Mouse (Mus musculus) c-Kit-negative CD71-positive TER-119-positive erythroid progenitor cells, embryonic 14.5 days (primary cell): ENCODE data around the gene Rhot2.

ENCODE experiments used
- DNase-seq: peaks from one replicate; pipeline ENCODE4 v3.0.0-alpha.2; 2013; ENCODE audit warnings: low read depth, low spot score

The Rhot2 gene

DNA sequence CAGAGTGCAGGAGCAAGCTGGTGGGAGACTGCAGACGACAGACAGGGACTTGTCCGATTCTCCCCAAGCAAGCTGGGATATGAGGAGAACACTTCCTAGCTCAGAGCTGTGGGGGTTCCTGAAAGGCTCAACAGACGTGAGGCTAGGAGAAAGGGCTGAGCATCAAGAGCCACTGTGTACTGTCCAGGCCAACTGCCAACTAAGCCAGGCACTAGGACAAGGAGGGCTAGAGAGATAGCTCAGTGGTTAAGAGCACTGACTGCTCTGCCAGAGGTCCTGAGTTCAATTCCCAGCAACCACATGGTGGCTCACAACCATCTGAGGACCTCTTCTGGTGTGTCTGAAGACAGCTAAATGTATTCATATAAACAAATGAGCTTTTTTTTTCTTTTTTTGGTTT, 2.1 kb downstream of the Rhot2 start:
- DNase-seq: no peak

GRCm38 (mm10) chr17:25841117-25841880, 3.4 kb downstream of the Rhot2 start, which contains the start of gene Gm20683:
TSS of gene Gm20683 (minus strand) at chr17:25841763.
- DNase-seq: no peak

GRCm38 (mm10) chr17:25840519-25840918, 4.1 kb downstream of the Rhot2 start:
- no peak for DNase-seq

GRCm38 (mm10) chr17:25839455-25840235, 5.0 kb downstream of the Rhot2 start:
- DNase-seq: no peak

- DNase-seq: no peak
These were observed 5.7 kb downstream of the Rhot2 start for GRCm38 (mm10) chr17:25838904-25839303.

DNA sequence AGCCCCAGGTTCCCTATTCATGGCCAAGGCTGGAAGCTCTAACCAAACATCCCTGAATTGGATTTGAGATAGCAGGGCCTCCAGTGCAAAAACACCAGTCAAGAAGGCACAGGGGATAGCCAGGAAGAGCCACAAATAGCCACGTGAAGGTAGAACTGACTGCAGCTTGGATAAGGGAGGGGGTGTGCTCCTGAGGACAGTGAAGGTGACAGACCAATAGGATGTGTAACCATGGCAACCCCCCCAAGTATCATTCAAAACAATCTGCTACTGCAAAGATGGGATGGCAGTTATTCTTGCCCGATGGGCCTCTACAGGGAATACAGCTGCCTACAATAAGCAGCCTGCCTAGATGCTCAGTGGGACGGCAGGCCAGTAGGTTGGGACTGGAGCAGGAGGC, 7.1 kb downstream of the Rhot2 start:
- DNase-seq: no peak

GRCm38 (mm10) chr17:25837076-25837410, 7.6 kb downstream of the Rhot2 start, which contains the start of gene Rhbdl1:
TSS of gene Rhbdl1 (minus strand) at chr17:25837295.
- DNase-seq: no peak

DNA sequence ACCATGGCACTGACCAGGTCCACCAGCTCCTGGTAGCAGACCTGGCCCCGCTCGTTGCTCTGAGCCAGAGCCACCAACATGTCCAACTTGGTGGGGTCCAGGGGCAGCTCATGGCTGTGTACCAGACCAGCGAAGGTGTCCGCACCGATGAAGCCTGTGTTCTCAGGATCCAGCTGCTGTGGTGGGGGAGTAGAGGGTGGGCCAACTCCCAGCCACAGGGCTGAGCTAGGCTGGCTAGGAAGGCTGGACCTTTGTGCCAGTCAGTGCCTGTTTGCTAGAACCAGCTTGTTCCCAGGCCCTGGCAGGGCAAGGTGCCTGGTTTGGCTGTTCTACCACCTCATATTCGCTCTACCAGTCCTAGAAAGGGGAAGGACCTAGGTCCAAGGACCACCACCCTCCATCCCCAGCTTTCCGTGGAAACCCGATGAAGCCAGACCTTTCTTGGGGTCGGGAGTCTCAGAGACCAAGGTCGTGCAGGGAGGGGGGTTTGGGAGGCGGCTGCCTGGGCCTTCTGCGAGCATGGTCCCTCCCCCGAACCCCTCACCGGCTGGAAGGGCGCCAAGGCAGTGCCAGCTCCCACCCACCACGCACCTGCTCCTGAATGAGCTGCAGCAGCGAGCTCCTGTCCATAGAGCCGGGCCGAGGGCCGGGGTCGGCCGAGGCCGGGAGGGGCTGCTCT, 8.1 kb downstream of the Rhot2 start:
- no peak for DNase-seq

- no peak for DNase-seq
These were observed 8.8 kb downstream of the Rhot2 start for GRCm38 (mm10) chr17:25835816-25836215.

DNA sequence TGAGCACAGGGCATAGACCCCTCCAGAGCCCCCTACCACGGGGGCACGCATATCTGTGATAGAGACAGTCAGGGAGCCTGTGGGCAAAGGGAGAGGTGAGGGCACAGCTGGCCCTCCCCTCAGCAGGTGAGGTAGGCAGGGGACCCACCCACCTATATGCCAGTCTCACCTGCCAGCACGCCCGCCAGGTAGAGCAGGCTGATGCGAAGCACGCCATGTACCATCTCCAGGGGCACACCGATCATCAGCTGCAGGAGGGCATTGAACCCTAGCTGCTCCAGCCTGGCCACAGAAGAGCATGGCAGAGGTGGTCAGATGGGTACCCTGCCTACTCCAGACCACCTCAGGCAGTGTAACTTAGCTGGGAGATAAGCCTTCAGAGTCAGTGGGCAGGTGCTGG, 9.3 kb downstream of the Rhot2 start:
- no peak for DNase-seq

DNA sequence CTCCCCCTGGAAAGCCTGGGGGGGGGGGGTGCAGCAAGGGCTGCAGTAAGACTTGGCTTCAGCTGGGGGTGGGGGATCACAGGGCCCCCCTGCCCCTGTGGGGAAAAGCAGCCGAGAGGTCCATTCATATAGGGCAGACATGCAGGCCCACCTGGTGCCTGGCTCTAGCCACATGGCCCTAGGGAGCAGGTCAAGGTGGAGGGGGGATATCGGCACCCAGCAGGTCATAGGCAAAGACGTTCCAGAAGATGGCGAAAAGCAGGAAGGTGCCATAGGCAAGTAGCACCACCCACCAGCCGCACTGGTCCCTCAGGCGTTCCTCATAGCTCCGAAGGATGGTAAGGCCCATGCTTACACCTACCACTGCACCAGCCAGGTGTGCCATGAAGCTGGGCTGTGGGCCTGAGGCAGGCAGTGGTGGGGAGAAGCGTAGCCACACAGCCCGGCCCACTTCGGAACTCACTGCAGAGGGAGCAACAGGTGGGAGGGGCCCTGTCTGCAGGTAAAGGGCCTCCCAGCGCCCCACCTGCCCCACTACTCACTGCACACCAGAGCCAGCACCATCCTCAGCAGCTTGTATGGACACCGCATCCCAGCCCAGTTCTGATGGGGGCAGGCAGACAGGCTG, 9.9 kb downstream of the Rhot2 start:
- DNase-seq: no peak

DNA sequence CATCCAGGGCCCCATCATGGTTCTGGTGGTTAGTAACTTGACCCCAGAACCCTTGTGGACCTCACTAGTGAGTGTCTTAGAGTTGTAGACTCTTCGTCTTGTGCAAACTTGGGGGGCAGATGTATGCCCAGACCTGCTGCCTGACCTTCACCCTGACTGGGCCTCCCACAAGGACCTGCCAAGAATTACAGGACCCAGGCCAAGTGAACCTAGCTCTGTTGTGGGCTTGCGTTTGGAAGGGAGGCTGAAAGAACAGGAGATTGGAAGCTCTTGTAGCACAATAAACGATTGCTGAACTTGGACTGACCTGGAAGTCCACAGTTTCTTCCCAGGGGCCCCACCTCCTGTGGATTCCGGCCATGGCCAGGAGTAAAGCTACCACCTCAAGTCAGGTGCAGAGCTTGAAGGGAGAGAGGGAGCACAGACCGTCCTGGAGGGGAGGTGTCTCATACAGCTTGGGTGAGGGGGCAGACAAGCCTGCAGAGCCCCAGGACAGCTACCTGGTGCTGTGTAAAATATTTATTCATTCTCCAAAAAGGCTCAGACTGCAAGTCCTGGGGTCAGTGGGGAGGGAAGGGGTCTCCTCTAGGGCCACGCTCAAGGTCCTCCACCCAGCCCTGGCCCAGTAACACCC, 10.6 kb downstream of the Rhot2 start:
- no peak for DNase-seq

- DNase-seq: peak; percentile 57
These were observed 11.4 kb downstream of the Rhot2 start, which contains the start of gene Stub1 for GRCm38 (mm10) chr17:25833291-25833663. TSS of gene Stub1 (minus strand) at chr17:25833404.

DNA sequence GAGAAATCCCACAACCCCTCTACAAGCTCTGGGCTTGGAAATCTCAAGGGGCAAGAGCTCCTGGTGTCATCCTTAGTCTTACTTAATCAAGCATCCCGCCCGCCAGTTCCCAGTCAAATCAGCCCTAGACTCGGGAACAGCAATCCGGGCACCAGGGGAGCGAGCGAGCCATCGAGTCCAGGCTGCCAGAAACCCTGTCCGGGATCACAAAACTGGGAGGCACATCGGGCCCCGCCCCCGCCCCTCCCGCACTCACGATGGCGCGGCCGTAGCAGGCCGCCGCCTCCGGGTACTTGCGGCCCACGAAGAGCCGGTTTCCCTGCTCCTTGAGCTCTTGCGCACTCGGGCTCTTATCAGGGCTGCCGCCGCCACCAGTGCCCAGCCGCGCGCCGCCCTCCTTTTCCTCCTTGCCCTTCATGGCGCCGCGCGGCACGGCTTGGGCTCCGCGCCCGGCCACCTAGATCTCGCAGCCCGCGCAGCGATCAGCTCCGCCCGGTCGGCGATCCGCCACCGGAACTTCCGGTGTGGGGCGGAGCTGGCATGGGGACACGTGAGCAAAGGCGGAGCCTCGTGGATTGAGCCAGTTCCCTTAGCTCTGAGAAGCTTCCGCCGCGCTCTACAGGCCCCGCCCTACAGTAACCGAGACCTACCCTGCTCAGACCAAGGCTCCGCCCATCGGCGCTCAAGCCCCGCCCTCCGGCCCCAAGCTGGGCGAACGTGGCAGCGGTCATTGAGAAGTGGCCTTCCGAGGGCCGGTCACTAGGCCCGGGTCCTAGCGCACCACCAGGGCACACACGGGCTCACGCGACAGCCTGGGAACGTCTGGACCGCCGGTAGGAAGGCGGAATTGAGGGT, 12.0 kb downstream of the Rhot2 start:
- DNase-seq: peak; percentile 98

DNA sequence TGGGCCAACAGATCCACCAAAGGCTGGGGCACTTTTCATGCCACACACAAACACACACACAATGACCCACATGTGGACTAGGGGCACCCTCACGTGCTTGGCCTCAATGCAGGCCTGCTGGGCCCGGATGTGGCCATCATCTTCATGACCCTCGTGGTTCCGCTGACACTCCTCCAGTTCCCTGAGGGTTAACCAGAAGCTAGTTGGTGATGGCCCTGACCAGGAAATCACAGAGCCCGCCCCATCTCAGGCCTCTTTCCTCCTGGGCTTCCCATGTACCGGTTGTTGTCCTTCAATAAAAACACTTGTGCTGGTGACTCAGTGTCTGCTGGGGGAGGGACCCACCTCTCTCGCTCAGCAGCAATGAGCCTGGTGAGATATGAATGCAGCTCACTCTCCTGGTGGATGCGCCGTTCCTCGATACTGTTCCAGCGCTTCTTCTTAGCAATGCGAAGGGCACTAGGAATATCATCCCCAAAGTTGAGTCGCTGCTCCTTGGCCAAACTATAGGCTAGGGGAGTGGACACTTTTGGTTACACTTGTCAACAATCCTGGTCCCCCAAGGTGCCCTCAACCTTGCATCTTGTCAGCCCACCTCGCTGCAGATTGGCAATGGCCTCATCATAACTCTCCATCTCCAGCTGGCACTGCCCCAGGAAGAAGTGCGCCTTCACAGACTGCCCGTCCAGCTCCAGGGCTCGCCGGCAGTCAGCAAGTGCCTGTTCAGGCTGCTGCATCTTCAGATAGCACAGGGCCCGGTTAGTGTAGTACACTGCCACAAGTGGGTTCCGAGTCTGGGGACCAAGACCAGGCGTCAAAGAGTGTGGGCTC, 13.0 kb downstream of the Rhot2 start:
- DNase-seq: no peak

- DNase-seq: no peak
These were observed 13.7 kb downstream of the Rhot2 start for GRCm38 (mm10) chr17:25830806-25831431.

DNA sequence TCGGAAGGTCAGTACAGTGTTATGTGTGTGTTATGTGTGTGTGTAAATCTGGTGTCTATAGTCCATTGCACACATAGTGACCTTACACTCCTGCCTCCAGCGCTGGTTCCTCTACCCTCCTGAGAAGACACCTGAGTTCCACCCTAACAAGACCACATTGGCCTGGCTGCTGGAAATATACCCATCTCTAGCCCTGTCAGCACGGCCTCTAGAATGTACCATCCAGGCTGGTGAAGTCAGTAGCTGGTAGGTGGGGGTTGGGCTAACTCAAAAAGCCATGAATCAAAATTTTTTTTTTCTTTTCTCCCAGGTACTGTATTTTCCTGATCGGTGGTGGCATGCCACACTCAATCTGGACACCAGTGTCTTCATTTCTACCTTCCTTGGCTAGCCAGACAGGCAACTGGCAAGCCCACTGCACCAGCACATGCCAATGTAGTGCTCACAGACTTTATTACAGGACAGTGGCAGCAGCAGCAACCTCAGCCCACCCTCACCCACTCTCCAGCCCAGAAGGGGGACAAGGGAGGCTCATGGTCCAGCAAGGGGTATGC, 14.4 kb downstream of the Rhot2 start:
- no peak for DNase-seq

- DNase-seq: no peak
These were observed 15.1 kb downstream of the Rhot2 start for GRCm38 (mm10) chr17:25829558-25830017.
